Mouse (Mus musculus): ENCODE results near the gene Adamts14. TPM values are rescaled to one million over a fixed set of nuclear protein-coding genes. Genes with fewer than 3 reads are reported as not detected.

Gene Adamts14
- polyA plus RNA-seq, 3 experiments from 2014 or later, result not detected

DNA sequence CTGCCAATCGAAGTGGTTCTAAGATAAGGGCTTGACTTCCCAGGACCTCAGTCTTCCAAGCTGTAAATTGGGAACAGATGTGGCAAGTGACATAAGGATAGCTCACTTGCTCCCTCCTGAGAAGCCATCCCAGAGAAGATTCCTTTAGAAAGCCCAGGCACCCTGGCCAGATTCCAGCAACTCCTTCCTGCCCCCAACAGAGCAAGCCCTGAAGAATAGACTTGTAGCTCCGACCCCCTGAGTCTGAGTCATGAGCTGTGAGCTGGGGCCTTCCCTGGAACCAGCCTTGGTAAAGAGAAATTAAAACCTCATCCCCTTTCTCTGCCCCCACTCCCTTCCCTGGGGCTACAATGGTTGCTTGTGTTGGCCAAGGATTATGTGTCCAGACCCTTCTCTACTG is 1.3 kb upstream of the Adamts14 start:
- no peak for ATAC-seq

DNA sequence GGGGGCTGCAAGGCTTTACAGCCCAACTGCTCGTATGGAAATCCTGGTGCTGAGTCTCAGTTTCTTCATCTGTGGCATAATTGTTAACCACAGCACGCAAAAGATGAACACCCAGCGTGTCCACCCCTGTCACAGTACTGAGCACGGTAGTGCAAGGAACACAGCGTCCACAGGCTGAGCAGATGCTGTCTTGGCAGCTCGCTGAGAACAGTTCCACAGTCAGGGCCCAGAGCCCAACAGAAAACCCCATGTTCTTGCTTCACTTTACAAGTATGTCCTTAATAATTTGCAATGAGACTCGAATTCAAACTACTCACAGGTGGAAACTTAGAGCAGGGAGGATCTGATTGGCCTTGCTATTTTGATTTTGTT is 592 bp upstream of the Adamts14 start:
- ATAC-seq, result no peak

DNA sequence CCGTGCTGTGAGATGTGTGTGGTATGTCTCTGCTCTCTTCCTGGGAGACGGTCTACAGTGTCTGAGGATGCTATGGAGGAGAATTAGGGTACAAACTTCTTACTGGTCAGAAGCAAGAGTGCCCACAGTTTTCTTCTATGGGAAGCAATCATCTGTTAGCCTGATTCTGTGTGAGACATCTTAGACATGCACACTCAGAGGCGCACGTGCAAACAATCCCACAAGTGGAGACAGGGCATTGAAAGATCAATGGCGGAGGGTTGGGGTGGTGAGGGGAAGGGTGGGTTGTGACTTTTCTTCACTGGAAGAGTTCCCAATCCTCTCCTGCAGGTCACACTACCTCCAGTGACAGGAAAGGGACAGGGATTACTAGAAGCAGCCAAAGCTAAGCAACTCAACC is 607 bp downstream of the Adamts14 start:
- no peak for ATAC-seq

DNA sequence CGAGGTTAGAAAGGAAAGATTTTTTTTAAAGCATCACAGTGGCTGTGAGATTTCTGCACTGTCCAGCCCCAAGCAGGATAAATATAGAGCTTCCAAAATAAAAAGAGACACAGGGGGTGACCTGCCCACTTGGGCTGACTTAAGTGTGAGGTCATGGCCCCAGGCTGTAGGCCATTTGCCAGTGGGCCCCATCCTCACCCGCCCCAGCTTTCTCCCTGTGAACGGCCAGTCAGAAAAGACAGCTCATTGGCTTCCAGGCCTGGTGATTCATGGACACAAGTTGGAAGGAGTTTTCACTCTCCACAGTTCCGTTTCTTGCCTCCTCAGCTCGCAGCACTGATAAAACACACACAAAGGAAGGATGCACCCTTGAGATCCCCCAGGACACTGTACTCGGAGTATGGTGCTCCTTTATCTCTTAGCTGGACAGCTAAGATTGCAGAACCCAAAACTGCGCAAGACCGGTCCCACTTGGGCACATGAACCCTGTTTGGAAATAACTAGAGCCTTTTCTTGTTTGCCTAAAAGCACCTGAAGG is 1.1 kb downstream of the Adamts14 start:
- no peak for ATAC-seq

DNA sequence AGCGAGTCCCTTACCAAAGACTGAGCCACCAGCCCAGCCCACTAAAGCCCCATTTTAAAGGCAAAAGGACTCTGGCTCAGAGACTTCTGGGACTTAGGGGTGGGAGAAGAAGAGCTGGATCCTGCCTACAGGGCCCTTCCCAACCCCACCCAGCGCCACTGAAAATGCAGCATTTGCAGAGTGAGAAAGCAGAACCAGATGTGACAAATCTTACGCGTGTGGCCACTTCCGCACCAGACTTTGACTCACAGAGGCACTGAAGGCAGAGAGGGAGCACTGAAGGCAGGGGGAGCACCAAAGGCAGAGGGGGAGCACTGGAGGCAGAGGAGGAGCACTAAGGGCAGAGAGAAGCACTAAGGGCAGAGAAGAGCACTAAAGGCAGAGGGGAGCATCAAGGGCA is 5.9 kb downstream of the Adamts14 start:
- ATAC-seq, result no peak

DNA sequence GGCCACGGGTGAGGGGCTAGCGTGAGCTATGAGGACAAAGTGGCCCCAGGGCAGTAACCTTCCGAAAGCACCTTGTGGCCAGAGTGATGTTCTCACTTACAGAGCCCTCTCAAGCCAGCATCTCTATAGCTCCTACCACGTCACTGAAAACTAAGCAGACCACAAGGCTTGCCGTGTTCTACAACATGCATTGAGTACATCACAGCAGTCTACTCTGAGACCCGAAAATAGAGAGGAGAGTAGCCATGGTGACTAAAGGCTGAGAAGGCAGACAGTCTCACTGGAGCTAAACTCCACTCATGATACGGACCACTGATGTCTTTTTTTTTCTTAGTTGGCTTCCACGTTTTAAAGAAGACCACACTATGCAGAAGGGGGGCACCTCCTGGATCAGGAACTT is 9.6 kb downstream of the Adamts14 start:
- no peak for ATAC-seq

DNA sequence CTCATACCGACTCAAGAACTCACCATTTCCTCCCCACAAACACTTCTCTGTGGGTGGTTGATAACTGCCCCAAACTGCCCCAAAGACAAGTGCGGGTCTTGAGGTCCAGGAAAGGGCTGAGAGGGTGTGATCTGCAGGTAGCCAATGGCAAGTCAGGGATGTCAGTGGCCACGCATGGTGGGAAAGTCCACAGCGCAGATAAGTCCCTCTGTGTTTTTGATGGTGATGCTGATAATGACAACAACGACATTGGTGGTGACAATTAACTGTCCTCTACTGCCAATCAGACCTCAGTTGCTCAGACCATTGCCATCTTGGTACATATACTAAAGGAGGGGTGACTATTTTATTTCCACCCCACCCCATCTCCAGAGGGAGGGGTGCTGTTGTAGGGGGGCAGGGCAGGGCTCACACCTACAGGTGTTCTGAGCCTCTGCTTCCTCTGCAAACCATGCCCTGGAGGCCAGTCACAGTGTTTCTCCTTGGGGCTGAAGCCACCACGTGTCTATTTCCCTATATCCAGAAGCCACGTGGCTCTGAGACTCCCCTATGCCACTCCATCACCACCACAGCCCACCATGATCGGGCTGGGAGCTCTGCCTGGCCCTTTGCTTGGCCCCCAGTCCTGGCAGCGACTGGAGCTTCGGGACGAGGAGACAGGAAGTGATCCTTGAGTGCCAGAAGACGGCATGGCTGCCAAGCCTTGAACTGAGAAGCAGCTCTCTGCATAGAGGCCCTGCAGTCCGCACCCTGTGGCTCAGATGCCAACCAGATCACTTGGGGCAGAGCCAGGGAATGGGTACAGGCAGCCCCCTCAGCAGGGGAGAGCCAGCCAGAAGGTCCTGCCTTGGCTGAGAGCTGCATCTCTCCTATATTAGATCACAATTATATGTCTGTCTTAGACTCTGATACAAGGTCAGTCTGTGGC is 11.7 kb downstream of the Adamts14 start:
- ATAC-seq, result no peak

DNA sequence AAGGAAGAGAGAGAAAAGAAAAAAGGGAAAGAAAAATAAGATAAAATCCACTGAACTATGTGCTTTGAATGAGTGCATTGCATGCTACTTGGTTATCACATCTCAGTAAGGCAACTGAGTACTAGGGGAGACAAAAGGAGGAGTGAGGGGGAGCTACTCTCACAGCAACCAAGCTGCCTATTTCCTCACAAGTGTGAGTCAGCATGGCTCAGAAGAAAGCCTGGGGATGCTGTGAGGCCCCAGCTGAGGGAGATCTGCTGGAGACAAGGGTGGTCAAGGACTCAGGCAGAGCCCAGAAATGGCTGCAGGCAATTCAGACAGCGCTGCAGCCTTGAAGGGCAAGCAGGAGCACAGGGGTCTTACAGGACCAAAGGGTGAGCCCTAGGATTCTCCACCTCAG is 15.1 kb downstream of the Adamts14 start:
- no peak for ATAC-seq

DNA sequence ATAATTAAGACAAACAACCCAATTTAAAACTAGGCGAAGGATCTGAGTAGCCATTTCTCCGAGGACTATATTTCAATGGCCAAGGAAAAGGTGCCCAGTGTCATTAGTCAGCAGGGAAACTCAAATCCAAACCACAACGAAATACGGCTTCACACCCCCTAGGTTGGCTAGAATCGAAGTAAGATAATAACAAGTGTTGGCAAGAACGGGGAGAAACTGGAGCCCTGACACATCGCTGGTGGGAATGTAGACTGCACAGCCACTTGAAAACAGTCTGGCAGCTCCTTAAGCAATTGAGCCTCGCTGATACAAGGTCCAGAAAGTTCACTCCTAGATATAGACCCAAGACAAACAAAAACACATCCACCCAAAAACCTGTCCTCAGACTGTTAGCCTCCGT is 16.6 kb downstream of the Adamts14 start:
- ATAC-seq, result no peak

DNA sequence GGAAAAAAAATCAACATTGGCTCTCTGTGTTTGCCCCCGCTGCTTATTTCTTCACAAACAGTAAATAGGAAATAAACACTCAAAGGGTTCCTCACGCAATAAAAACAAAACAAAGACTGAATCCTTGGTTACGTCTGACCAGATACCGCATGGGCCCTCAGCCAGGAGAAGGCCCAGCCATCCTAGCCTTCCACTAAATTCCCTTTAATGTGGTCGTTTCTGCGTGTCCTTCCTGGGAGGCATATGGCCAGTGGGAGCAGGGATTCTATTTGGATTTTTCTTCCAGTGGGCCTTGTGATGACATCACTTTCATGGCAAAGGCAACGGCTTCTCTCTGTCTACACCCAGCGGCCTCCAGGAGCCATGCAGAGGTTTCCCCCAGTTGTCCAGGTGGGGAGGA is 18.0 kb downstream of the Adamts14 start:
- ATAC-seq, result no peak

DNA sequence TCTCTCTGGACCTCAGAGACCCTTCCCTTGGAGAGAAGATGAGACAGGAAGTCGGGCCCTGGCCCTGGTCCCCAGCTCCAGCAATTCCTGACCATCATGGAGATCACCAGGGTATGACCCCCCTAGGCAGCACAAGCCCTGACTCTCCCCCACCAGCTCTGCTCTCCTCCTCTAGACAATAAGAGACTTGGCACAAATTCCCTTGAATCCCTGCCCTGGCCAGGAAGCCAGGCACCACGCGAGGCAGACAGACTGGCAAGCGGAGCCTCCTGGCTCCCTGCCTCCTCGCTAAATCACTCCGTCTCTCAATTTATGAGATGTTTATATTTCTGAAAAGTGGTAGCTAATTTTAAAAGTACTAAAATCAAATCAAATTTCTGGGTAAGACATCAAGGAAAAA is 18.5 kb downstream of the Adamts14 start:
- no peak for ATAC-seq

DNA sequence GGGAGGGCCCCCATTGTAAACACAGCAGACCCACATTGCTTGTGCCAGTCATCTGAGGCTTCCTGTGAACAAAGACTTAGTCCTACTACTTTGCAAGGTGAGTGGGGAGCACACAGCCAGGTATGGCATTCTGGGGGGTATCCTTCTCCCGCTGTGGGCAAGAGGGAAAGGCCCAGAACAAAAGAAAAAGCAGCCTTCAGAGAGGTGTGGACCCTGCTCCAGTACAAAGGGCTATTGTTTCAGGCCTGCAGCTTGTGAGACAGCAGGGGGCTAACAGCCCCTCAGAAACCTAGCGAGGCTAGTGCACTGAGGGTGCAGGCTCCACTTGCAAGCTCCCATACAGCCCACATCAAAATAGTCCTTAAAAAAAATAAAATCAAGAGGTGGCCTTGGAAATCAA is 23.3 kb downstream of the Adamts14 start:
- ATAC-seq, result no peak

DNA sequence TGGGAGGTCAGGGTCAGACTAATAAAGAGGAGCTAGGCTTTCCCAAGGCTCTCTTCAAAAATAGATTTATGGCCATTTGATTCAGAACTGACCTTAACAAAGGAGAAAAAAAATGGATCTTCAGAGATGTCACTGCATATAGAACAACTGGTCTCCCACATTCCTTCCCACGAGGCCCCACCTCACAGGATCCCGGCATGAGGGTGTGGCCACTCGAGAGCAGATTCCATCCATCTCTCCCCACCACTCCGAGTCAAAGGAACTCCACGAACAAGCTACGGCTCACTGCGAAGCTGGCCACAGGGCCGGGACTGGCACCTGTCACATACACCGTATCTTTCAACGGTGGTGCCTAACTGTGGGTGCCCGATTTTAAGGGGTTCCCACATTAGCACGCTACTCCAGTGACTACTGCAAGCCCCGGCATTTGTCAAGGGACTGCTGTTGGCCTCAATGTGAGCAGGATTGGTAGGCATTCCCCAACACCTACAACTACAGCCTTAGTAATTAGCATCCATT is 24.6 kb downstream of the Adamts14 start:
- ATAC-seq, result no peak

DNA sequence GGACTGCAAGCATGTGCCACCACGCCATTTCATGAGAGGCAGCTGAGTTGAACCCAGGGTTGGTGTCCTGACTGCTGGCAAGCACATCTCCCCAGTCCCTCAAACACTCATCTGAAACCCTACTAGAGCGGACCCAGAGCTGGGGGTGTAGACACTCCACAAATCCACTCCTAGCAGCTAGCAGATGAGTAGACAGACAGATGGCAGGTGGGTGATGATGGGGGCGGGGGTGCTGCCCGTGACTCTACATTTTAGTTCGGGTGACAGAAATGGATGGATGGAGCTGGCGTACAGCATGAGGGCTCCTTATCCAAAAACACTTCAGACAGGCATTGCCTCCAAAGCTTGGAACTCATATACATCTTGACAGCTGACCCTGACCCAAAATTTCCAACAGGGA is 26.9 kb downstream of the Adamts14 start:
- no peak for ATAC-seq

DNA sequence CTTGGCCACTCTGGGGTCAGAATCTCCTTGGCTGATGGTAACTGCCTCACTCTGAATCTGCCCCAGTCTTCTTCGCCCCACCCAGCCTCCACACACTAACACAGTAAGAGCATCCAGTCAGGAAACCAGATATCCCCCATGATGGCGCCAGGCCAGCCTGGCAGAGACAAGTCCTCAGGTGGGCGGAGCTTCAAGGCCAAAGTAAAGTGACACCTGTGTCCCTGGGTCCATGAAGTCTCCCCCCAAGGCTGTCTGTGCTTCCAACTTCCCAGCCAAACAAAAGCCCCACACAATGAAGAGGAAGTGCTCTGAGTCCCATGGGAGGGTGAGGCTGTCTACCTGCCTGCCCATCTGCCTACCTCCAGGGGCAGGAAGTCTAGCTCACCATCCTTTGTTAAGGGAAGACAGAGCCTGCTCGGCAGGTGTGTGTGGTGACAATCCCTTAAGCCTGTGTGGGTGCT is 31.2 kb downstream of the Adamts14 start:
- ATAC-seq, result no peak

DNA sequence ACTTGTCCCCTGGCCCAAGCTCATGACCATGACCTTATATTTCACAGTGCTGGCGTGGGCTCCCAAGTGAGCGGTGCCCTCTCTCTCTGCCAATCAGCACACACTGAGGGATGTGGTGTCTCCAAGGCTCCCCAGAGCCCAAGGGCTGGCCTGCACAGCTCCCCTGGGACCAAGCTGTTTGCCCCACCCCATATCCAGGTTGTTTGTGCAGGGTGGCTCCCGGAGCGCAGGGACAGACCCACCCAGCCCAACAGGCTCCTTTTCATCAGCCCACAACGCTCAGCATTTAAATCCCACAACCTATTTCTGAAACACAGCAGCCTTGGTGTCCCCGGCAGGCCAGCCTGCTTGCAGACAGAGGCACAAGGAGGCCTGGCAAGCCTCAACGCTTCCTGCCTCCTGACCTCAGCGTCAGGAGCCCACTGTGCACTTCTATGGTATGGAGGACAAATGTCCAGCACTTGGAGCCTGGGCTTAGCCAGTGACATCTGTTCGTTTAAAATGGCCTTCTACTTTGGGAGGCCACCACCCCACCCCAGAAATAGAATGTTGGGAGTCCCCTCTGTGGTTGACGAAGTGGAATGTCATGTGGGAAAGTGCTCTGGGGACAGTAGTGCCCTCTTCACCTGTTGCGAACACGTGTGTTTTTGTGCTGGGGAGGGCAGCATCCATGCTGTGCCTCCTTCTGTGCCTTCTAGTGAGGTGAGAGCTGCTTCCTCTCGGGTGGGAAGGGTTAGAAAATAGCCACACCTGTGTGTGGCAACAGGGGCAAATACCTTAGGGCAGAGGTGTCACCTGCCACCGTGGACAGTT is 32.9 kb downstream of the Adamts14 start:
- ATAC-seq, result no peak

DNA sequence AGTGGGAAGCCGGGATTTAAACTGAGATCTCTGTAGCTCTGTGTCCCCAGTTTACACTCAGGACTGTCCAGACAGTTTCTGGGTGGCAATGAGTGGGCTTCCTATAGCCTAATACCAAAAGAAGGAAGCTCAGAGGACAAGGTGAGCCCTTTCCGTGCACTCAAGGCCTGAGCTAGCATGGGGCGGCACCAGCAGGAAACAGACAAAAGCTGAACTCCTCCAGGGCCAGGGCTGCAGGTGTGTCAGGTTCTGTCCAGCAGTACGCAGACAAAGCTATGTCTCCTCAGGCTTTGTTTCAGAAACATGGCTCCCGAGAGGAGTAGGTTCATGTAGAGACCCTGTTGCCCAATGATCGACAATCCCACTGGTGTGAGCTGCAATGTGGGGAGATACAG is 35.9 kb downstream of the Adamts14 start:
- ATAC-seq, result no peak

DNA sequence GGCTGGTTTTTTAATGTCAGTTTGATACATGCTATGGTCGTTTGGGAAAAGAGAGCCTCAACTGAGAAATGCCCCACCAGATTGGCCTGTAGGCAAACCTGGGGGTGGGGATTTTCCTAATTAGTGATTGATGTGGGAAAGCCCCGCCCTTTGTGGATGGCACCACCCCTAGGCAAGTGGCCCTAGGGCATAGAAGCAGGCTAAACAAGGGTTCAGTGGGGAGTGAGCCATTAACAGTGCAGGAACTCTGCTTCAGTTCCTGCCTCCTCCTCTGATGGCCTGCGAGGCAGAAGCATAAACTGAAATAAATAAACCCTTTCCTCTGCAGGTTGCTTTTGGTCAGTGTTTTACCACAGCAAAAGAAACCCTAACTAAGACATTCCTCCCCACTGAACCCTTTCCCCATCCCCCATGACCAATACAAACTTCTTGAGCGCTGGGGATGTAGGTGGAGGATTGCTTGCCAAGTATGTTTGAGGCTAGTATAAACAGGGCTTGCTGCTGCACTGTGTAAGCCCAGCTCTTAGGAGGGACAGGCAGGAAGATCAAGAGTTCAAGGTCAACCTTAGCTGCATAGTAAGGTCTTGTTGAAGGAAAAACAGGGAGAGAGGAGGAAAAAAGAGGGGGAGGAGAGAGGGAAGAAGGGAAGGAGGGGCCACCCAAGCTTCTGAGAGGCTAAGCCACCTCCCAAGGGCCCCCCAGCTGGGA is 36.4 kb downstream of the Adamts14 start:
- no peak for ATAC-seq

DNA sequence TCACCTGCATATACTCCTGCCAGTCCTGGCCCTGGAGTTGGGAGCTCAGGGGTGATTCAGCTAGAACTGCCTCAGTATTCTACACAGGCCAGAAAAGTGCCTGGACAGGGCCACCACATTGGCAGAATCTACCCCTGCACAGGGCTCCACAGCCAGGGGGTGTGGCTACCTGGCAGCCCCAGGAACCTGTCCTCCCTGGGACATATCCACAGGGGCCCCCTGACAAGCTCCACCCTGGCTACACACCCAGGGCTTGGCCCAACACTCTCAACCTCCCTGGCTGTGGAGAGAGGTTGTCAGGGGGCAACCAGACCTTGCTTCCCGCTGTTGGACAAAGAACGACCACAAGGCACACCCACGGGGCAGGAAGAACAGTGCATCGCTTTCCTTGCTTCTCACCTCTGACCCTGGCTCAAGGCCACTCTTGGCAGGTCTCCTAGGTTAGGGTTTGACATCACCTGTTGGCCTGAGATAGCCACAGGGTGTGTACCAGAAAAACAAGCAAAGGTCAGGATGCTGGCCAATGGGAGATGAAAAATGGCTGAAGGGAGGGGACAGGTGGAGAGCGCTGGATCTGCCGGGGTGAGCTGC is 37.5 kb downstream of the Adamts14 start:
- ATAC-seq, result no peak

DNA sequence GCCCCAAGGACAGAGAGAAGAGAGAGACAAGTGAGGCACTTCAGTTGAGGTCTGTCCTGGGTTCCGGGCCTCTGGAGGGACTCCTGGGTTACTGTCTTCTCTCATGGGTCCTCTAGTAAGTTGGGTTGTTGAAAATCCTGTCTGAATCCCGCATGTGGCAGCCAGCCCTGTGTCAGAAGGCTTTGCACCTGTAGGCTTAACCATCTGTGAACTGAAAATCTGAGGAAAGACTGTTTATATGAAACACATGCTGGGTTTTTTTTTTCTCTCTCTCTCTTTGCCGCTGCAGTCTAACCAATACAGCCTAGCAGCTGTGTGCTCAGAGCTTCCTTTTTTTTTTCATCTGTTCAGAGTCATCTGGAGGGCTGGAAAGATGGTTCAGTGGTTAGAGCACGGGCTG is 38.9 kb downstream of the Adamts14 start:
- ATAC-seq, result no peak

DNA sequence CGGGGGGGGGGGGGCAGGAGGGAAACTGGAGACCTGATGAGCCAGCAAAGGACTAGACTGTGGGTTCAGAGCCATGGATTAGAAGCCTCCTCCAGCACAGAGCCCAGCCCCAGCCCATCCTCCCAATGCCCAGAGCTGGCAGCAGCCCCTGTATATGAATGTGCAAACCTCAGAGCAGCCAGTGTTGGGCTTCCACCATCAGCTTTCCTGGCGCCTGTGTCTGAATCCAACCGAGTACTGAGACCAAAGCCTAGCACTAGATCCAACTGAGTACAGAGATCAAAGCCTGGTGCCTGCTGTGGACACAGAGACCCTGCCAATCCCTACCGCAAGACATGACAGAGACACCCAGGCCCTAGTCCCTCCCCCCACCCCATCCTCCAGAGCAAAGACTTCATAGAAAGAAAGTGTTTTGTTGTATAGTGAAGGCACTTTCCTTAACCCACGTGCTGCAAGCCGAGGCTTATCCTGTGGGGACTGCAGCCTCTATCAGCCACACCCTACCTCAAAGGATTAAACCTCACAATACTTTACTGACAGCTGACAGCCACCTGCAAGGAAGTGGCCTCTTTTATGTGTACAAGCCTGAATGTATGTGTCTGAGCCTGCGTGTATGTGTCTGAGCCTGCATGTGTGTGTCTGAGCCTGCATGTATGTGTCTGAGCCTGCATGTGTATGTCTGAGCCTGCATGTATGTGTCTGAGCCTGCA is 40.2 kb downstream of the Adamts14 start:
- ATAC-seq, result peak; percentile 84

DNA sequence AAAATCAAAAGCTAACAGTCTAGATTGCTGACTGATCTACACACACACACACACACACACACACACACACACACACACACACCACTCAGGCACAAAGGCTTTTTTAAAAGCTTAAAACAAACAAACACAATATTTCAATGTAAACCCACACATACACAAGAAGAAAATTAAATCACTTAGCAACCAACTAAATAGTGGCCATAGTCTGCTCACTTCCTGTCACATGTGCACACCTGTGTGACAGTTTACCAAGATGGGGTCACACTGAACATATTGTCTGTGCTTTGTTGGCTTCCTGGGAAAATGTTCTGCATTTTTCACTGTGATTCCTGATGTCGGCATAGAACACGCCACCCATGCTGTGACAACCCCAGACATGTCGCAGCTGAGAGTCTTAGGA is 41.5 kb downstream of the Adamts14 start:
- peak; percentile 42 for ATAC-seq
